Mouse (Mus musculus) MEL (cell line): ENCODE measurements at regions not wholly inside any gene's neighbourhood (a gene's known extent, or its start where the extent isn't known, plus 50 kb on each side); places are given as distances from the start of the nearest gene placed in this dataset.

Experiments used
- BHLHE40 ChIP-seq: IDR thresholded peaks from 2 replicates; pipeline ENCODE4 v1.6.1; 2012; ENCODE audit warnings: low read depth, mild to moderate bottlenecking, inconsistent platforms, low read length, improper control_type of control experiment, borderline replicate concordance
- CHD1 ChIP-seq: IDR thresholded peaks from 2 replicates; pipeline ENCODE4 v1.6.1; 2012; ENCODE audit warnings: low read depth, mild to moderate bottlenecking, inconsistent platforms, low read length, improper control_type of control experiment
- CTCF ChIP-seq, 3 experiments: IDR thresholded peaks in 2 of 3; conservative IDR thresholded peaks in 1 of 3; 2 replicates each; pipeline ENCODE4 v1.5.1; 2011 to 2012; ENCODE audit warnings: low read length in 3 of 3, low read depth in 2 of 3, mild to moderate bottlenecking in 2 of 3, improper control_type of control experiment in 1 of 3, inconsistent platforms in 1 of 3, mixed read lengths in 1 of 3, moderate library complexity in 1 of 3; ENCODE audit not compliant: control insufficient read depth in 1 of 3, insufficient read depth in 1 of 3, poor library complexity in 1 of 3, severe bottlenecking in 1 of 3
- E2F4 ChIP-seq: IDR thresholded peaks from 2 replicates; pipeline ENCODE4 v1.6.1; 2011; ENCODE audit warnings: low read depth, low read length, improper control_type of control experiment, borderline replicate concordance
- ELF1 ChIP-seq: IDR thresholded peaks from 2 replicates; pipeline ENCODE4 v1.6.1; 2014; ENCODE audit warnings: low read depth, mild to moderate bottlenecking, inconsistent platforms, low read length, improper control_type of control experiment, moderate library complexity
- ETS1 ChIP-seq: IDR thresholded peaks from 2 replicates; pipeline ENCODE4 v1.6.1; 2012; ENCODE audit warnings: low read depth, mild to moderate bottlenecking, inconsistent platforms, low read length, improper control_type of control experiment, moderate library complexity
- MEF2A ChIP-seq: IDR thresholded peaks from 2 replicates; pipeline ENCODE4 v1.6.1; 2014; ENCODE audit warnings: low read depth, mild to moderate bottlenecking, inconsistent platforms, low read length, improper control_type of control experiment; ENCODE audit not compliant: poor library complexity, insufficient replicate concordance, severe bottlenecking; ENCODE audit errors: extremely low read depth
- MXI1 ChIP-seq: IDR thresholded peaks from 2 replicates; pipeline ENCODE4 v1.6.1; 2011; ENCODE audit warnings: mild to moderate bottlenecking, low read depth, low read length, improper control_type of control experiment
- POLR2A ChIP-seq, 2 experiments: IDR thresholded peaks; 2 replicates each; pipeline ENCODE4 v1.6.1; 2011 to 2012; ENCODE audit warnings: low read length in 2 of 2, mild to moderate bottlenecking in 2 of 2, control low read depth in 1 of 2, improper control_type of control experiment in 1 of 2, low read depth in 1 of 2, moderate library complexity in 1 of 2; ENCODE audit not compliant: control insufficient read depth in 1 of 2, insufficient read depth in 1 of 2, poor library complexity in 1 of 2
- USF1 ChIP-seq: IDR thresholded peaks from 2 replicates; pipeline ENCODE4 v1.6.1; 2014; ENCODE audit warnings: low read depth, mild to moderate bottlenecking, inconsistent platforms, low read length, improper control_type of control experiment, moderate library complexity

DNA sequence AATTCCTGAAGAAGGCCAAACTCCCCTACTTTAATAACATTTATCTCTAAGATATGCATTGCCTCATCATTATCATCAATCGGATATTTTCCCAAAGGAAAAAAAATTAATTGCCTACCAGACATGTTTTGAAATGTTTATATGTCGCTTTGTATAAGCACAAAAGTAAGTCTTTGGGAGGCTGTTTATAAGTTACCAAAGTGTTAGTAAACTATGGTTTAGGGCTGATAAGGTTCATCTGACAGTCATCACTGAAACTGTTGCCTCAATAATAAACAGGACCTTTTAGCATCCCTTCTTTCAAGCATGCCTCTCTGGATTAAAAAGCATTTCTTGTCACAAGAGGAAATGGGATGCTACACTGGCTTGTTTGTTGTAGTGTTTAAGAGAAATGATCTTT lies 202.1 kb downstream of the Wdr11 start:
- TF ChIP-seq CTCF (IDR thresholded peaks at IDR 0.05 in 2 of 3, conservative IDR thresholded peaks at IDR 0.05 in 1 of 3; ENCODE audit: control insufficient read depth in 1 of 3, insufficient read depth in 1 of 3, low read depth in 2 of 3, low read length in 3 of 3, poor library complexity in 1 of 3, severe bottlenecking in 1 of 3) (no peak), MEF2A (no peak), ELF1 (no peak), CHD1 (no peak), USF1 (no peak), BHLHE40 (no peak), MXI1 (no peak), POLR2A (IDR thresholded peaks at IDR 0.05; ENCODE audit: control insufficient read depth in 1 of 2, insufficient read depth in 1 of 2, low read depth in 1 of 2, low read length in 2 of 2, poor library complexity in 1 of 2) (no peak), ETS1 (no peak), E2F4 (no peak)
